Mouse (Mus musculus) lung, adult 2 months (tissue): Measurements from ENCODE around the gene Adgrg2.

Source experiments
- CTCF ChIP-seq: fragments of 200-500 bp; IDR thresholded peaks from 2 replicates; pipeline ENCODE4 v1.5.1; 2011; ENCODE audit warnings: mild to moderate bottlenecking, low read length, control low read depth; ENCODE audit not compliant: insufficient read depth
- POLR2A ChIP-seq: fragments of 200-500 bp; IDR thresholded peaks from 2 replicates; pipeline ENCODE4 v1.6.1; 2011; ENCODE audit warnings: low read depth, mild to moderate bottlenecking, control low read depth, low read length, borderline replicate concordance; ENCODE audit errors: extremely low read depth

- TF ChIP-seq CTCF (no peak), POLR2A (no peak)
Observed at GRCm38 (mm10) chrX:160412930-160413453, 22.5 kb downstream of the Adgrg2 start.
